Mouse (Mus musculus): Measurements from ENCODE around the gene Gpr35.
A peak's percentile ranks its signal among the peaks of the same experiment; 100 is the strongest.

Gpr35 gene

DNA sequence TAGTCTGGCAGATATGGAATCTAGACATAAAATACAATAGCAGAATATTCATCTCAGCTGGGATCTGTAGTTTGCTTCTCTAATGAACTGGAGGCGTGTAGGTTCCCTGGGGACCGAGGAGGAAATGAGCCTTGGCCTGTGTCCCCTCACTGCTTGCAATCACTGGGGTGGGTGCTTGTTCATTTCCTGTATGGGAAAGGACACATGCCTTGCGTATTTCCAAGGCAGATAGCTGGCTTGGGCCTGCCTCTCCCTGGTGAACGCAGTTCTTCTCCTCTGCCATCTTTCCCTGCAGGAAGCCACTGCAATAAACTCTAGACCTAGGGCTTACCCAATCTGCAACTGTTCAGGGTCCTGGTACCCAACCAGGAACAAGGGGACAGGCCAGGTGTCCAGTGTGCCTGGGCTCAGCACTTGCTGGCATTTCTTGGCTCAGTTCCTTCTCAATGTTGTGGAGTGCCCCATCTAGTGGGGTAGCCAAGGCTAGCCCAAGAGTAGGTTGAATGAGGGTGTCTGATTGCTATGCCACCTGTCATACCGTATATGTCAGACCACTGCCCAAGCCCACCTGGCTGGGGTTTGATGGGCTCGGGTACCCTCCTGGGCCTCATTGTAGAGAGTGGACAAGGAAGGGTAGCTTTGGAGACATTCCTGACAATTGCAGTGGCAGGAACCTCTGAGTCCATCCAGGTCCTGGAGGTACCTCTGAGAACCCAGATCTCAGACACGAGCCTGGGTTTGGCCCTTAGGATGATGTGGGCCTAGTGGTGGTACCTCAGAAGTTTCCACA lies 30.6 kb downstream of the Gpr35 start:
- ATAC-seq (ENCODE audit: low TSS enrichment), result no peak

DNA sequence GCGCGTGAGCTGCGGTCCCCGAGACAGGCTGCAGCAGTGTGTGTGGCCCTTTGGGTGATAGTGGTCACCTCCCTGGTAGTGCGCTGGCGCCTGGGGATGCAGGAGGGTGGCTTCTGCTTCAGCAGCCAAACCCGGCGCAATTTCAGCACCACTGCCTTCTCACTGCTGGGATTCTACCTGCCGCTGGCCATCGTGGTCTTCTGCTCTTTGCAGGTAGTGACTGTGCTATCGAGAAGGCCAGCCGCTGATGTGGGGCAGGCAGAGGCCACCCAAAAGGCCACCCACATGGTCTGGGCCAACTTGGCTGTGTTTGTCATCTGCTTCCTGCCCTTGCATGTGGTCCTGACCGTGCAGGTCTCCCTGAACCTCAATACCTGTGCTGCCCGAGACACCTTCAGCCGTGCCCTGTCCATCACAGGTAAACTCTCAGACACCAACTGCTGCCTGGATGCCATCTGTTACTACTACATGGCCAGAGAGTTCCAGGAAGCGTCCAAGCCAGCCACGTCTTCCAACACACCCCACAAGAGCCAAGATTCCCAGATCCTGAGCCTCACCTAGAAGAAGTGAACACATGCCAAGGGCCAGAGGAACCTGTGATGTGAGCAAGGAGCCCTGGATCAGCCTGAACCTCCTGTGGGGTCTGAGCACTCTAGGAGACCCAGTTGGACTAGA lies 32.4 kb downstream of the Gpr35 start:
- ATAC-seq (ENCODE audit: low TSS enrichment), result no peak

GRCm38 (mm10) chr1:92984999-92985398 lies 34.3 kb downstream of the Gpr35 start:
- no peak for ATAC-seq (ENCODE audit: low TSS enrichment)

DNA sequence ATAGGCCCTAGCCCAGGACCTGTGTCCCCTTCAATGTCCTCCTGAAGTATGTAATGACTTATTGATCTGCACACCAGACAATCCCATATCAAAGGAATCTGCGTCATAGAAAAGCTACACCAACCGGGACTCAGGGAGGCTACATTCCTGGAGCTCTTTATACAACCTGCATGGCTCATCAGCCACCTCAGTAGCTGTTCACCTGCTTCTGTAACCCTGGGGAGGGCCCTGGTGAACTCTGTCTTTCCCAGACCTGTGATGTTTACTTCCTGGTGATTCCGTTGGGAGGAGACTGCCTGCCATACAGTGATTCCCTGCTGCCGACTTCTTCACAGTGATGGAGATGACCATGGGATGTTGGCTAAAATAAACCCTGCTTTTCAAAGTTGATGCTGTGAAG lies 38.2 kb downstream of the Gpr35 start:
- ATAC-seq (ENCODE audit: low TSS enrichment), result no peak

GRCm38 (mm10) chr1:92989891-92990290 lies 39.2 kb downstream of the Gpr35 start:
- ATAC-seq (ENCODE audit: low TSS enrichment), result no peak

DNA sequence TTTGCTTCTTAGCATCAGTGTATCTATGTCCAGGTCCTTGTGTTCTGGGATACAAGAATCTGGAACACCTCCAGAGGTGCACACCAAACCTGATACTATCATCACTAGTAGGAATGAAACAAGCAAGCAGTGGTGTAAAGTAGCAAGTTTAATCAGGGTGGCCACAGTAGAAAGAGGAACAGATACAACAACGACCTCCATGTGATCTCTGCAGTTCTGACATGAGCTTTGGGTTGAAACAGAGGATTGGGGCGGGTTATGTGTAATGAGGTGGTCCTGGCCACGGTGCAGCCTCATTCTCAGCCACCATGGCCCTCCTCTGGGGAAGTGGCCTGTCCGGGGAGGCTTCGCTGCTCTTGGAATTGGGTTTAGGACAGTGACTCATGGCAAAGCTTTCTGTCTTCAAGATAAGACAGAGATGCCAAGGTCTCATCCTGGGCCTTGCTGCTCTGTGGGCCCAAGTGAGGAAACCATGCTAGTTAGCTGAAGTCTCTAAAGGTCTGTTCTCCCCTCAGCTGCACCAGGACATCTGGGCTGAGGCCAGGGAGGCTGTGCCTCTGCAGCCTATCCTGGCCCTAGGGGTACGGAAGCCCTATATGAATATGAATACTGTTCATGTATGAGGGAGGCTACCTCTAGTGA lies 41.7 kb downstream of the Gpr35 start:
- no peak for ATAC-seq (ENCODE audit: low TSS enrichment)

- ATAC-seq (ENCODE audit: low TSS enrichment), result no peak
These were observed 42.2 kb downstream of the Gpr35 start for GRCm38 (mm10) chr1:92992880-92993279.

DNA sequence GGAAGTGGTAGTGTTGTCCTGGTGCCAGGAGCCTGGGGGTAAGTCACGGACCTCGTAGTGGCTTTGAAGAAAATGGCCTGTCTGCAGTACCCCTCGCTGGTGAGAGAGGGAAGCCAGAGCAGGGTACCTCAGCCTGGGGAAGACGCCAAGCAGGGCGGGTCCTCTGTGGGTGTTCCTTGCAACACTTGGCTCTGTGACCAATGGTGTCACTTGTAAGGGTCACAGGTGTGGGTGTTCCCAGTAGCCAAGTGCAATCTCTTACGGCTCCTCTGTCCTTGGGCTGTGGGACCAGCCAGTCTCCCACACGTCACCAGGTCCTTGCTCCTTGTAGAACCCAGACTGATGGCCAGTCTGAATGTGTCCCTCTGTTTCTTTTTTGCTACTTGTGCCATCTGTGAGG lies 55.4 kb downstream of the Gpr35 start, which contains the start of gene Aqp12:
Aqp12 (plus strand) TSS at position 274 of the 400 bp plus-strand sequence.
- no peak for ATAC-seq (ENCODE audit: low TSS enrichment)

DNA sequence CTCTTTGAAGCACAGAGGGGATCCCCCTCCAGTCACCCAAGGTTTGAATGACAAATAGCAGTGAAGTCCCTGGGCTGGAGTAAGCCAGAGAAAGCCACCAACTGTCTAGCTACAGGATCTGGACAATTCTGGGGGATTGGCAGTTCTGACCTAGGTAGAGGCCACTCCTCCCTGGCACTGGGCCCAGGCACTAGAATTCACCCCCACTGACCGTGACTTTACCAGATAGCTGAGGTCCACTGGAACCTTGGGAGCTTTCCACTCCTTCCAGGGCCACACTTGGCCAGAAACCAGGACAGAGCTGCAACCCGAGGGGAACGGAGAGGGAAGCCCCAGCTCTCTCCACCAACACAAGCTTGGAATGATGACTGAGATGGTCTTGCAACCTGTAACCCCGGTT lies 58.5 kb downstream of the Gpr35 start:
- no peak for ATAC-seq (ENCODE audit: low TSS enrichment)

DNA sequence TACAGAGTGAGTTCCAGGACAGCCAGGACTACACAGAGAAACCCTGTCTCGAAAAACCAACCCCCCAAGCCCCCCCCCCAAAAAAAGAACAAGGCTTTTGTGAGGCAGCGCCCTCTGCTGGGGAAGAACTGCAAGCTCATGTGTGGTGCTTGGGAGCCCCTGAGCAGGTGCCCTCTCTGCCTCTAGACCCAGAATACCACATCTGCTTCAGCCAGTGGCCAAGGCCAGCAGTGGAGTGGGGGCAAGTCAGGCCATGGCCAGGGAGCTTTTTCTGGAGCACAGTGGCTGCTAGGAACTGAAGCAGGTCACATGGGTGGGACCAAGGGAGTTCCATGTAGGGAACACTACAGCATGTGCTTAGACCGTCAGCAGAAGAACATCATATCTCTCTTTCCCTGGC lies 60.1 kb downstream of the Gpr35 start:
- no peak for ATAC-seq (ENCODE audit: low TSS enrichment)

DNA sequence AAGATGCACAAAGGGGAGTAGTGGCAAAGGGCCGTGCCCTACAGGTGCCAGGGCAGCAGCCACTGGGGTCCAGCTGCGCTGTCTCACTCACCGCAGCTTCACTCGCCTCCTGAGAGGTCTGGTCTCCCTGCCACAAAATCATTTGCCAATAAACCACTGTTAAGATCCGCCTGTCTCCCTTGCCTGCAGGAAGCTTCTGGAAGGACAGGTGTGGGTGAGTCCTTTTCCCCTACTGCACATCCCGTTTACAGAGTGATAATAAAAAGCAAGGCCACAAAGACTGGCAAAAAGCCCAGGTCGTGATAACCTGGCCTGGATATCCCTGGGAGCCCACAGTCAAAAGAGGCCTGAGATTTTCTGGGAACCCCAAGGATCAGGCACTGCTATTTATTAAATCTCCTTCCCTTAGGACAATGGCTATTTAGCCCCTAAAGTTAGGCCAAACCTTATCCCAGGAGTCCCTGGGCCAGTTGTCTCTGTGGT lies 61.5 kb downstream of the Gpr35 start:
- ATAC-seq (ENCODE audit: low TSS enrichment), result no peak

DNA sequence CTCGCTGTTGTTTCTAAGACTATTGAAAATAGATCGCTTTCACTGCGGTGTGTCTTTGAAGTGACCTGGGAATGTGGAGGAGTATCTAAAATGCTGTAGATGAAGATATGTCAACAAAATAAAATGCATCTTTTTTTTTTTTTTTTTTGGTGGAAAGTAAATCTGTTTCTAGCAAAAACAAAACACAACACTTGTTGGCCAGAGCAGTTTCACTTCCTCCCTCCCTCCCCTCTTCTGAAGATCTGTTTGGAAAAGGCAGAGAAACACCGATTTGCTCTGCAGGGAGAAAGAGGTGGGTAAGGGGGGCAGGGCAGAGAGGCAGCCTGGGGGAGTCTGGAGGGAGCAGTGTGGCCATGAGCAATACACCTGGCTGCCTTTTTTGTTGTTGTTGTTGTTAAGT lies 62.7 kb downstream of the Gpr35 start:
- ATAC-seq (ENCODE audit: low TSS enrichment), result no peak

- ATAC-seq (ENCODE audit: low TSS enrichment), result peak; percentile 70
These were observed 63.8 kb downstream of the Gpr35 start for GRCm38 (mm10) chr1:93014460-93014859.

- peak; percentile 5; the same call in 1 of the 2 replicates for ATAC-seq (ENCODE audit: low TSS enrichment)
These were observed 64.5 kb downstream of the Gpr35 start for GRCm38 (mm10) chr1:93015136-93015535.

GRCm38 (mm10) chr1:93018716-93019115 lies 68.1 kb downstream of the Gpr35 start:
- no peak for ATAC-seq (ENCODE audit: low TSS enrichment)

GRCm38 (mm10) chr1:93020602-93021001 lies 69.9 kb downstream of the Gpr35 start:
- ATAC-seq (ENCODE audit: low TSS enrichment), result peak; percentile 69

GRCm38 (mm10) chr1:93026600-93026999 lies 75.9 kb downstream of the Gpr35 start:
- ATAC-seq (ENCODE audit: low TSS enrichment), result no peak

- ATAC-seq (ENCODE audit: low TSS enrichment), result no peak
These were observed 78.7 kb downstream of the Gpr35 start for GRCm38 (mm10) chr1:93029387-93029786.

DNA sequence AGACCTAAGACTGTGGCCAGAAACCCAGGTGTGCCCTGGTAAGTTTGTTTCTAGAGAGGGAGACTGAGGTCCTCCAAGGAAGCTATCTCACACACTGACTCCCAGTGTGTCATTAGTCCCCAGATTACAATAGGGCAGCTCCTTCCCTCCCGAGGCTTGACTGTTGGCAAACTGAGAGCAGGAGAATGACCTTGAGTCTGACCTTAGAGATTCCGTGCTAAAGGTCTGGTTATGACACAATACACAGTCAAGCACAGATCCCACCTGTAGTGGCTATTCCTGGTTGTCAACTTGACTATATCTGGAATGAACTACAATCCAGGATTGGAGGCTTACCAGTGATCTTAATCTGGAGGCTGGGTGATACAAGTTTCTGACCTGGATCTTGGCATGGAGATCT lies 79.4 kb downstream of the Gpr35 start:
- no peak for ATAC-seq (ENCODE audit: low TSS enrichment)

DNA sequence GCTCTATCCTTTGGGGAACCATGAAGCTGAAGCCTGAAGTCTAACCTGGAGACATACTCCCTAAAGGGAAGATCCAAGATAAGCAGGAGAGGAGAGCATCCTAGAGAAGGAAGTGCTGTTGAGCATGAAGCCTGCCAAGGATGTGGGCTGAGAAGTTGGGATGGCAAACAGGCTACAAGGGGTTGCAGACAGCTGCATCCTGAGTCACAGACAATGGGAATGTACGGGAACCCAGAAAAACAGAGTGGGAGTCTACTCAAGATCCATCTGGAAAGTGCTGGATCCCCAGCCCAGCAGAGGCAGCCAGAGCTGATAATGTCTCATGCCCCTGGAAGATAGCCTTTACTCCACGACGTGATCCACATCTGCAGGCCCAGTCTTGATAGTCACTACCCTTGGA lies 80.5 kb downstream of the Gpr35 start:
- peak; percentile 58 for ATAC-seq (ENCODE audit: low TSS enrichment)

GRCm38 (mm10) chr1:93033989-93034388 lies 83.3 kb downstream of the Gpr35 start:
- ATAC-seq (ENCODE audit: low TSS enrichment), result no peak

- ATAC-seq (ENCODE audit: low TSS enrichment), result no peak
These were observed 85.3 kb downstream of the Gpr35 start for GRCm38 (mm10) chr1:93035981-93036380.

Data from frontal cortex, adult (tissue).